Mouse (Mus musculus) adipocyte (in vitro differentiated cells): ENCODE data around the gene Hnf4a.
"Not testable (repeated sequence)": the region's sequence is repeated elsewhere in the genome, so short reads cannot be mapped to it uniquely, and the experiment has no call there.

Source experiments
- DNase-seq: peaks from one replicate; pipeline ENCODE4 v3.0.0-alpha.2; 2016; ENCODE audit warnings: low spot score

Gene Hnf4a

GRCm38 (mm10) chr2:163621401-163621800 is 114.8 kb downstream of the Hnf4a start:
- not testable (repeated sequence) for DNase-seq
